Mouse (Mus musculus): ENCODE measurements around the gene Jun. TPM values are rescaled to one million over a fixed set of nuclear protein-coding genes. Genes with fewer than 3 reads are reported as not detected.

The Jun gene
- polyA plus RNA-seq, 1 experiment = 157 TPM

- no peak overlapping the region for H3K4me3 ChIP-seq (replicated peaks)
- no peaks in the 10 kb centered on the region for H3K27me3 ChIP-seq (replicated peaks)
- H3K36me3 ChIP-seq (replicated peaks; ENCODE audit: low read length) = no peaks in the 10 kb centered on the region
- TF ChIP-seq FLI1 (IDR thresholded peaks at IDR 0.05; ENCODE audit: low read length) = no peak
- no peak for TF ChIP-seq GATA1 (IDR thresholded peaks at IDR 0.05; ENCODE audit: borderline replicate concordance, low read length)
- H3K9me3 ChIP-seq = peaks cover 4% of the 10 kb centered on the region
- H3K4me1 ChIP-seq = peaks cover 7% of the 10 kb centered on the region
These were observed 39.3 kb downstream of the Jun start for GRCm38 (mm10) chr4:95012706-95013105.

- no peaks in the 10 kb centered on the region for H3K27me3 ChIP-seq (replicated peaks)
- no peaks in the 10 kb centered on the region for H3K36me3 ChIP-seq (replicated peaks; ENCODE audit: low read length)
- peaks cover 9% of the 10 kb centered on the region for H3K4me1 ChIP-seq
- TF ChIP-seq GATA1 (IDR thresholded peaks at IDR 0.05; ENCODE audit: borderline replicate concordance, low read length) (no peak), FLI1 (IDR thresholded peaks at IDR 0.05; ENCODE audit: low read length) (no peak)
- H3K9me3 ChIP-seq = peaks cover 4% of the 10 kb centered on the region
- H3K4me3 ChIP-seq (replicated peaks) = no peak overlapping the region
These were observed 39.8 kb downstream of the Jun start for GRCm38 (mm10) chr4:95012256-95012655.

- H3K36me3 ChIP-seq (replicated peaks; ENCODE audit: low read length) = no peaks in the 10 kb centered on the region
These were observed 43.6 kb downstream of the Jun start for GRCm38 (mm10) chr4:95008175-95009057.

GRCm38 (mm10) chr4:95007759-95008158, 44.3 kb downstream of the Jun start:
- TF ChIP-seq GATA1 (IDR thresholded peaks at IDR 0.05; ENCODE audit: borderline replicate concordance, low read length) = no peak
- no peak for TF ChIP-seq FLI1 (IDR thresholded peaks at IDR 0.05; ENCODE audit: low read length)
- H3K27me3 ChIP-seq (replicated peaks) = no peaks in the 10 kb centered on the region
- peaks cover 9% of the 10 kb centered on the region for H3K4me1 ChIP-seq
- no peak overlapping the region for H3K4me3 ChIP-seq (replicated peaks)
- peaks cover 4% of the 10 kb centered on the region for H3K9me3 ChIP-seq
- no peaks in the 10 kb centered on the region for H3K36me3 ChIP-seq (replicated peaks; ENCODE audit: low read length)

More at GRCm38 (mm10) chr4:95008175-95009057, 43.6 kb downstream of the Jun start:
- H3K27me3 ChIP-seq (replicated peaks) = no peaks in the 10 kb centered on the region
- H3K4me1 ChIP-seq = peaks cover 9% of the 10 kb centered on the region
- peaks cover 4% of the 10 kb centered on the region for H3K9me3 ChIP-seq
- H3K4me3 ChIP-seq (replicated peaks) = no peak overlapping the region
- TF ChIP-seq GATA1 (IDR thresholded peaks at IDR 0.05; ENCODE audit: borderline replicate concordance, low read length) (no peak), FLI1 (IDR thresholded peaks at IDR 0.05; ENCODE audit: low read length) (no peak)

- TF ChIP-seq GATA1 (IDR thresholded peaks at IDR 0.05; ENCODE audit: borderline replicate concordance, low read length) = no peak
- no peak for TF ChIP-seq FLI1 (IDR thresholded peaks at IDR 0.05; ENCODE audit: low read length)
- Histone ChIP-seq H3K27me3 (replicated peaks) (no peaks in the 10 kb centered on the region), H3K4me1 (peaks cover 14% of the 10 kb centered on the region), H3K9me3 (no peaks in the 10 kb centered on the region), H3K4me3 (replicated peaks) (no peak overlapping the region), H3K36me3 (replicated peaks; ENCODE audit: low read length) (no peaks in the 10 kb centered on the region)
These were observed 46.7 kb downstream of the Jun start for GRCm38 (mm10) chr4:95005251-95005830.

- Histone ChIP-seq H3K36me3 (replicated peaks; ENCODE audit: low read length) (no peaks in the 10 kb centered on the region), H3K9me3 (no peaks in the 10 kb centered on the region), H3K27me3 (replicated peaks) (no peaks in the 10 kb centered on the region), H3K4me1 (peaks cover 10% of the 10 kb centered on the region), H3K4me3 (replicated peaks) (no peak overlapping the region)
- TF ChIP-seq FLI1 (IDR thresholded peaks at IDR 0.05; ENCODE audit: low read length) (no peak), GATA1 (IDR thresholded peaks at IDR 0.05; ENCODE audit: borderline replicate concordance, low read length) (no peak)
These were observed 50.8 kb downstream of the Jun start for GRCm38 (mm10) chr4:95001043-95001775.

GRCm38 (mm10) chr4:95000147-95000546, 51.9 kb downstream of the Jun start:
- TF ChIP-seq GATA1 (IDR thresholded peaks at IDR 0.05; ENCODE audit: borderline replicate concordance, low read length) = no peak
- TF ChIP-seq FLI1 (IDR thresholded peaks at IDR 0.05; ENCODE audit: low read length) = no peak
- Histone ChIP-seq H3K9me3 (no peaks in the 10 kb centered on the region), H3K4me3 (replicated peaks) (no peak overlapping the region), H3K4me1 (peaks cover 10% of the 10 kb centered on the region), H3K36me3 (replicated peaks; ENCODE audit: low read length) (no peaks in the 10 kb centered on the region), H3K27me3 (replicated peaks) (no peaks in the 10 kb centered on the region)

- Histone ChIP-seq H3K4me3 (replicated peaks) (no peak overlapping the region), H3K36me3 (replicated peaks; ENCODE audit: low read length) (no peaks in the 10 kb centered on the region), H3K27me3 (replicated peaks) (no peaks in the 10 kb centered on the region), H3K9me3 (no peaks in the 10 kb centered on the region), H3K4me1 (peaks cover 16% of the 10 kb centered on the region)
- TF ChIP-seq FLI1 (IDR thresholded peaks at IDR 0.05; ENCODE audit: low read length) (no peak), GATA1 (IDR thresholded peaks at IDR 0.05; ENCODE audit: borderline replicate concordance, low read length) (no peak)
These were observed 52.8 kb downstream of the Jun start for GRCm38 (mm10) chr4:94999249-94999648.

Other genes starting within 250 kb of the Jun start
- gene Eqtn, start 123.4 kb downstream of the Jun start, polyA plus RNA-seq (2012; ENCODE audit: insufficient read depth, low replicate concordance) = not detected in 2 replicates
- 0.39 TPM in 1 of 2 replicates, not detected in the other for gene Mysm1, start 73.1 kb downstream of the Jun start, polyA plus RNA-seq (2012; ENCODE audit: insufficient read depth, low replicate concordance)

Measured in megakaryocyte, embryonic 14.5 days (primary cell).